Mouse (Mus musculus): ENCODE measurements around the gene 9530003J23Rik. TPM values are rescaled to one million over a fixed set of nuclear protein-coding genes. Genes with fewer than 3 reads are reported as not detected.

Gene 9530003J23Rik
- total RNA-seq (2023), result 0.47 TPM in 1 of 2 replicates, not detected in the other

GRCm38 (mm10) chr10:117238603-117239002, at the start of gene 9530003J23Rik:
Gene 9530003J23Rik (minus strand): TSS chr10:117238703.

GRCm38 (mm10) chr10:117282049-117282448, 43.5 kb upstream of the 9530003J23Rik start, which contains the start of gene Lyz2:
Gene Lyz2 (minus strand): TSS chr10:117282321.

GRCm38 (mm10) chr10:117224102-117224990, 14.2 kb downstream of the 9530003J23Rik start, which contains the start of gene Yeats4:
Gene Yeats4 (minus strand): TSS chr10:117224507.

Other genes starting within 250 kb of the 9530003J23Rik start
- gene Lrrc10, start 193.4 kb downstream of the 9530003J23Rik start, total RNA-seq (2023), result not detected in 2 replicates
- 82.4 and 92.3 TPM in 2 replicates for gene Cct2, start 174.9 kb downstream of the 9530003J23Rik start, total RNA-seq (2023)
- 13.2 and 14.0 TPM in 2 replicates for gene Frs2, start 90.2 kb downstream of the 9530003J23Rik start, total RNA-seq (2023)
- gene Yeats4, start 14.2 kb downstream of the 9530003J23Rik start, total RNA-seq (2023), result 43.2 and 45.3 TPM in 2 replicates
- 11,844 and 13,328 TPM in 2 replicates for gene Lyz2, start 43.6 kb upstream of the 9530003J23Rik start, total RNA-seq (2023)
- 1,710 and 1,785 TPM in 2 replicates for gene Lyz1, start 54.2 kb upstream of the 9530003J23Rik start, total RNA-seq (2023)
- 58.1 and 71.5 TPM in 2 replicates for gene Cpsf6, start 141.3 kb upstream of the 9530003J23Rik start, total RNA-seq (2023)

All from neutrophil, adult 65 days (primary cell).